8 mouse cellular contexts compared by ENCODE assay signal in genomic region chr3:85115959-85116543, GRCm38 (mm10).
DNase-seq lines count a peak whose midpoint lies in the region; ATAC-seq lines count a peak whose summit lies in the region.

No protein-coding gene starts in this region.

- H3K9ac ChIP-seq in heart, embryonic 14.5 days (ENCODE audit: low read length), result no peak overlapping the region

- peak overlapping the region; percentile 53 to 73 for H3K27ac ChIP-seq in heart, embryonic 14.5 days (replicated peaks in 1 of 2; ENCODE audit: control insufficient read depth in 1 of 2, insufficient read depth in 1 of 2, low read depth in 2 of 2, low read length in 2 of 2)

- intact Hi-C loops in left cerebral cortex, postnatal 36 days (cut with DNase I), result no loop called here

- peak; percentile 6 to 14 for DNase-seq in cerebellum, adult 18-20 months
- no peak for DNase-seq in cerebellum, adult 11 months
- peak; percentile 31 to 35 for DNase-seq in left cerebral cortex, adult 9 months (ENCODE audit: low spot score in 2 of 2)
- DNase-seq in left cerebral cortex, postnatal 36 days (ENCODE audit: low spot score in 2 of 2), result no peak
- peak; percentile 4 for DNase-seq in lung, postnatal 14 days
- DNase-seq in spleen, postnatal 36 days (ENCODE audit: low spot score in 2 of 2), result no peak
- no peak for DNase-seq in ovary, postnatal 36 days (ENCODE audit: low spot score)

- no peak overlapping the region for H3K4me3 ChIP-seq in heart, embryonic 14.5 days (ENCODE audit: control insufficient read depth in 1 of 2, insufficient read depth in 1 of 2, low read depth in 1 of 2, low read length in 2 of 2)

- no peaks in the 10 kb centered on the region for H3K9me3 ChIP-seq in heart, embryonic 14.5 days (ENCODE audit: control insufficient read depth, low read length)

- no peaks in the 10 kb centered on the region for H3K36me3 ChIP-seq in heart, embryonic 14.5 days (ENCODE audit: control insufficient read depth, insufficient read depth, low read length)

- H3K27me3 ChIP-seq in heart, embryonic 14.5 days (ENCODE audit: control insufficient read depth, insufficient read depth, low read length), result no peaks in the 10 kb centered on the region

- H3K4me2 ChIP-seq in heart, embryonic 14.5 days (ENCODE audit: low read length), result peak overlapping the region; percentile 14; the same call in 1 of the 2 replicates

- peaks cover 12 to 16% of the 10 kb centered on the region in 2 experiments for H3K4me1 ChIP-seq in heart, embryonic 14.5 days (ENCODE audit: control insufficient read depth in 2 of 2, insufficient read depth in 2 of 2, low read length in 2 of 2)

- 0 out of 2 replicates have a peak, but pooled peaks have one; percentile 54 for ATAC-seq in heart, embryonic 14.5 days (ENCODE audit: insufficient number of reproducible peaks, insufficient read depth, low FRiP score, low read depth)

- 16% methylated on average over 7 of the region's 7 CpGs for WGBS in heart, embryonic 14.5 days

Comparison
In these comparisons a context has a peak if more than half of its experiments do, and no peak if none do; other contexts are left out.
1. DNase-seq: peak in cerebellum, adult 18-20 months (2 of 2), left cerebral cortex, adult 9 months (2 of 2) and lung, postnatal 14 days (single experiment); none in cerebellum, adult 11 months (single experiment), left cerebral cortex, postnatal 36 days (0 of 2), spleen, postnatal 36 days (0 of 2) and ovary, postnatal 36 days (single experiment).